Mouse (Mus musculus): ENCODE measurements at regions not wholly inside any gene's neighbourhood (a gene's known extent, or its start where the extent isn't known, plus 50 kb on each side); places are given as distances from the start of the nearest gene placed in this dataset.

DNA sequence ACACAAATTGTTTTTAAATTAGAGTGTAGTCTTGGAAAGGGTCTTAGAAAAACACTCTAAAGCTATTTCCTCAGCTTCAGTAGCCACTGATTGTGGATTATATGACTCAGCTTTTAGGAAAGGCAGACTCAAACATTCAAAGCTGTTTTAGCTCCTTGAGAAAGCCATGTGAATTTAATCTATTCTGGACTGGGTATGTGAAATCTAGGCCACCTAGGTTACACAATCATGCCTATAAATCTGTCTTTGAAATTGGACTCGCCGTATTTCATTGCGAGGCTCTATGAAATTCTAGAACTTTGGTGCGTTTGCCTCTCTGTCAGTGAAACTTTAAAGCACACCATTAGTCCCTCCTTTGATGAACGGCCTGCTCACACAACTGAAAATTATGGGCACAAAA, 657.3 kb downstream of the Robo2 start:
- Histone ChIP-seq H3K4me3 (ENCODE audit: control insufficient read depth in 1 of 2, insufficient read depth in 1 of 2, low read depth in 2 of 2, low read length in 2 of 2) (no peak overlapping the region), H3K9me3 (replicated peaks; ENCODE audit: insufficient read depth, low read length) (no peaks in the 10 kb centered on the region), H3K36me3 (ENCODE audit: control insufficient read depth in 1 of 2, insufficient read depth in 2 of 2, low read length in 2 of 2) (no peaks in the 10 kb centered on the region), H3K4me1 (ENCODE audit: control insufficient read depth in 1 of 2, insufficient read depth in 2 of 2, low read length in 2 of 2) (no peaks in the 10 kb centered on the region), H3K27ac (ENCODE audit: control insufficient read depth, low read depth, low read length) (no peak overlapping the region), H3K9ac (ENCODE audit: control insufficient read depth, low read depth, low read length, poor library complexity, severe bottlenecking) (no peak overlapping the region), H3K79me2 (ENCODE audit: control insufficient read depth, insufficient read depth, low read length, poor library complexity) (no peaks in the 10 kb centered on the region), H3K27me3 (ENCODE audit: control insufficient read depth in 1 of 2, insufficient read depth in 2 of 2, low read length in 2 of 2) (no peaks in the 10 kb centered on the region)
- TF ChIP-seq ZKSCAN1 (IDR thresholded peaks at IDR 0.05; ENCODE audit: low read depth, low read length) (no peak), CTCF (IDR thresholded peaks at IDR 0.05 in 2 of 3, conservative IDR thresholded peaks at IDR 0.05 in 1 of 3; ENCODE audit: control insufficient read depth in 1 of 3, insufficient read depth in 1 of 3, low read depth in 2 of 3, low read length in 3 of 3, poor library complexity in 1 of 3, severe bottlenecking in 1 of 3) (no peak), NRF1 (IDR thresholded peaks at IDR 0.05; ENCODE audit: insufficient read depth, low read depth, low read length, poor library complexity, severe bottlenecking) (no peak), USF2 (IDR thresholded peaks at IDR 0.05; ENCODE audit: borderline replicate concordance in 1 of 2, insufficient read depth in 1 of 2, low read depth in 1 of 2, low read length in 2 of 2) (no peak), KAT2A (conservative IDR thresholded peaks at IDR 0.05; ENCODE audit: low read depth, low read length) (no peak), UBTF (IDR thresholded peaks at IDR 0.05; ENCODE audit: borderline replicate concordance, insufficient read depth, low read depth, low read length) (no peak), MXI1 (IDR thresholded peaks at IDR 0.05; ENCODE audit: low read depth, low read length) (no peak), RCOR1 (IDR thresholded peaks at IDR 0.05; ENCODE audit: low read depth, low read length) (no peak), BHLHE40 (IDR thresholded peaks at IDR 0.05; ENCODE audit: borderline replicate concordance, low read depth, low read length) (no peak), TBP (IDR thresholded peaks at IDR 0.05; ENCODE audit: low read depth, low read length) (no peak), GATA1 (IDR thresholded peaks at IDR 0.05; ENCODE audit: low read depth, low read length) (no peak), E2F4 (IDR thresholded peaks at IDR 0.05; ENCODE audit: borderline replicate concordance, low read depth, low read length) (no peak), ZC3H11A (IDR thresholded peaks at IDR 0.05; ENCODE audit: low read depth, low read length) (no peak), HCFC1 (IDR thresholded peaks at IDR 0.05; ENCODE audit: low read depth, low read length) (no peak), ELF1 (IDR thresholded peaks at IDR 0.05; ENCODE audit: low read depth, low read length) (no peak), POLR2AphosphoS2 (IDR thresholded peaks at IDR 0.05; ENCODE audit: low read length) (no peak), USF1 (IDR thresholded peaks at IDR 0.05; ENCODE audit: low read depth, low read length) (no peak), TCF12 (IDR thresholded peaks at IDR 0.05; ENCODE audit: low read depth, low read length) (no peak)
- DNase-seq (ENCODE audit: low read depth, low spot score) = no peak

DNA sequence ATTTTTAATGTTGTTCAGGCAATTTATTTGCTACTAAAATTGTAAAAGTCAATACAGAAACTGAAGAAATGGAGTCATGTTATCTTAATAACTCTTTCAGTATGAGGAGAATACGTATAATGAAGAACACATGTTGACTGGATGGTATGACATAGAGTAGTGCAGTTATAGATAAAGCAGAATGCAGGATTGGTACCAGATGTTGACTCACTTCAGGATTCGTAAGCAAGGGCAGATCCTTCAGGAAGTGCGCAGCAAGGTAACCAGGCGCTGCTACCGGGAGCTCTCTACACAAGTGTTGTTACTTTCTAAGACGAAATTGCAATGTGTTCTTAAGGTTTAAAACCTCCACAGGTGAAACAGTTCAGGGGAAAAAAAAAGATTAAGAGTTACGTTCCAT, 683.3 kb downstream of the Robo2 start:
- DNase-seq (ENCODE audit: low read depth, low spot score) = no peak
- Histone ChIP-seq H3K27ac (ENCODE audit: control insufficient read depth, low read depth, low read length) (no peak overlapping the region), H3K9ac (ENCODE audit: control insufficient read depth, low read depth, low read length, poor library complexity, severe bottlenecking) (no peak overlapping the region), H3K4me1 (ENCODE audit: control insufficient read depth in 1 of 2, insufficient read depth in 2 of 2, low read length in 2 of 2) (no peaks in the 10 kb centered on the region), H3K36me3 (ENCODE audit: control insufficient read depth in 1 of 2, insufficient read depth in 2 of 2, low read length in 2 of 2) (no peaks in the 10 kb centered on the region), H3K4me3 (ENCODE audit: control insufficient read depth in 1 of 2, insufficient read depth in 1 of 2, low read depth in 2 of 2, low read length in 2 of 2) (no peak overlapping the region), H3K27me3 (ENCODE audit: control insufficient read depth in 1 of 2, insufficient read depth in 2 of 2, low read length in 2 of 2) (no peaks in the 10 kb centered on the region), H3K79me2 (ENCODE audit: control insufficient read depth, insufficient read depth, low read length, poor library complexity) (no peaks in the 10 kb centered on the region), H3K9me3 (replicated peaks; ENCODE audit: insufficient read depth, low read length) (no peaks in the 10 kb centered on the region)
- TF ChIP-seq MAZ (IDR thresholded peaks at IDR 0.05; ENCODE audit: low read depth, low read length) = no peak
- TF ChIP-seq E2F4 (IDR thresholded peaks at IDR 0.05; ENCODE audit: borderline replicate concordance, low read depth, low read length) = no peak
- no peak for TF ChIP-seq CHD2 (IDR thresholded peaks at IDR 0.05; ENCODE audit: low read length)
- no peak for TF ChIP-seq CTCF (IDR thresholded peaks at IDR 0.05 in 2 of 3, conservative IDR thresholded peaks at IDR 0.05 in 1 of 3; ENCODE audit: control insufficient read depth in 1 of 3, insufficient read depth in 1 of 3, low read depth in 2 of 3, low read length in 3 of 3, poor library complexity in 1 of 3, severe bottlenecking in 1 of 3)
- no peak for TF ChIP-seq MXI1 (IDR thresholded peaks at IDR 0.05; ENCODE audit: low read depth, low read length)
- no peak for TF ChIP-seq MAX (IDR thresholded peaks at IDR 0.05; ENCODE audit: low read length)
- TF ChIP-seq POLR2AphosphoS2 (IDR thresholded peaks at IDR 0.05; ENCODE audit: low read length) = no peak
- TF ChIP-seq POLR2AphosphoS5 (IDR thresholded peaks at IDR 0.05; ENCODE audit: borderline replicate concordance, low read depth, low read length) = no peak
- no peak for TF ChIP-seq UBTF (IDR thresholded peaks at IDR 0.05; ENCODE audit: borderline replicate concordance, insufficient read depth, low read depth, low read length)
- no peak for TF ChIP-seq MYC (IDR thresholded peaks at IDR 0.05; ENCODE audit: low read depth, low read length)
- no peak for TF ChIP-seq MYB (IDR thresholded peaks at IDR 0.05; ENCODE audit: low read depth, low read length)

Measured in MEL (cell line).